Mouse (Mus musculus): ENCODE measurements around the gene Epha2.

Epha2 gene

GRCm38 (mm10) chr4:141279327-141279726, 21.7 kb upstream of the Epha2 start:
- no peak for DNase-seq (ENCODE audit: extremely low spot score, low read depth, low spot score)

GRCm38 (mm10) chr4:141279783-141280182, 21.3 kb upstream of the Epha2 start:
- DNase-seq (ENCODE audit: extremely low spot score, low read depth, low spot score): no peak

- no peak for DNase-seq (ENCODE audit: extremely low spot score, low read depth, low spot score)
Measured at GRCm38 (mm10) chr4:141280471-141280870, 20.6 kb upstream of the Epha2 start.

- DNase-seq (ENCODE audit: extremely low spot score, low read depth, low spot score): no peak
Measured at GRCm38 (mm10) chr4:141281153-141281552, 19.9 kb upstream of the Epha2 start.

GRCm38 (mm10) chr4:141281578-141281977, 19.5 kb upstream of the Epha2 start:
- DNase-seq (ENCODE audit: extremely low spot score, low read depth, low spot score): no peak

GRCm38 (mm10) chr4:141282087-141282486, 19.0 kb upstream of the Epha2 start:
- DNase-seq (ENCODE audit: extremely low spot score, low read depth, low spot score): no peak

GRCm38 (mm10) chr4:141282623-141283022, 18.4 kb upstream of the Epha2 start:
- no peak for DNase-seq (ENCODE audit: extremely low spot score, low read depth, low spot score)

GRCm38 (mm10) chr4:141283176-141283878, 17.7 kb upstream of the Epha2 start:
- no peak for DNase-seq (ENCODE audit: extremely low spot score, low read depth, low spot score)

- no peak for DNase-seq (ENCODE audit: extremely low spot score, low read depth, low spot score)
Measured at GRCm38 (mm10) chr4:141283879-141284411, 17.1 kb upstream of the Epha2 start.

GRCm38 (mm10) chr4:141284486-141284885, 16.6 kb upstream of the Epha2 start:
- no peak for DNase-seq (ENCODE audit: extremely low spot score, low read depth, low spot score)

- no peak for DNase-seq (ENCODE audit: extremely low spot score, low read depth, low spot score)
Measured at GRCm38 (mm10) chr4:141285128-141285527, 15.9 kb upstream of the Epha2 start.

- DNase-seq (ENCODE audit: extremely low spot score, low read depth, low spot score): no peak
Measured at GRCm38 (mm10) chr4:141286860-141287517, 14.1 kb upstream of the Epha2 start.

GRCm38 (mm10) chr4:141287518-141288004, 13.5 kb upstream of the Epha2 start:
- DNase-seq (ENCODE audit: extremely low spot score, low read depth, low spot score): no peak

GRCm38 (mm10) chr4:141288152-141288551, 12.9 kb upstream of the Epha2 start:
- DNase-seq (ENCODE audit: extremely low spot score, low read depth, low spot score): no peak

GRCm38 (mm10) chr4:141291571-141292375, 9.3 kb upstream of the Epha2 start:
- DNase-seq (ENCODE audit: extremely low spot score, low read depth, low spot score): no peak

- no peak for DNase-seq (ENCODE audit: extremely low spot score, low read depth, low spot score)
Measured at GRCm38 (mm10) chr4:141295774-141296186, 5.3 kb upstream of the Epha2 start.

- DNase-seq (ENCODE audit: extremely low spot score, low read depth, low spot score): no peak
Measured at GRCm38 (mm10) chr4:141297934-141298333, 3.1 kb upstream of the Epha2 start.

- DNase-seq (ENCODE audit: extremely low spot score, low read depth, low spot score): no peak
Measured at GRCm38 (mm10) chr4:141299356-141299755, 1.7 kb upstream of the Epha2 start.

GRCm38 (mm10) chr4:141300196-141300595, 844 bp upstream of the Epha2 start:
- DNase-seq (ENCODE audit: extremely low spot score, low read depth, low spot score): no peak

GRCm38 (mm10) chr4:141301591-141302427, 769 bp downstream of the Epha2 start:
- no peak for DNase-seq (ENCODE audit: extremely low spot score, low read depth, low spot score)

Measured in hindlimb bud, embryonic 11.5 days (tissue).